Mouse (Mus musculus) gastrocnemius, adult 8-10 months (tissue): ENCODE measurements at regions not wholly inside any gene's neighbourhood (a gene's known extent, or its start where the extent isn't known, plus 50 kb on each side); places are given as distances from the start of the nearest gene placed in this dataset.
A peak's percentile ranks its signal among the peaks of the same experiment; 100 is the strongest.

ENCODE experiments used
- DNase-seq, 2 experiments: peaks; one replicate each; pipeline ENCODE4 v3.0.0; 2022; ENCODE audit warnings: low spot score in 2 of 2

DNA sequence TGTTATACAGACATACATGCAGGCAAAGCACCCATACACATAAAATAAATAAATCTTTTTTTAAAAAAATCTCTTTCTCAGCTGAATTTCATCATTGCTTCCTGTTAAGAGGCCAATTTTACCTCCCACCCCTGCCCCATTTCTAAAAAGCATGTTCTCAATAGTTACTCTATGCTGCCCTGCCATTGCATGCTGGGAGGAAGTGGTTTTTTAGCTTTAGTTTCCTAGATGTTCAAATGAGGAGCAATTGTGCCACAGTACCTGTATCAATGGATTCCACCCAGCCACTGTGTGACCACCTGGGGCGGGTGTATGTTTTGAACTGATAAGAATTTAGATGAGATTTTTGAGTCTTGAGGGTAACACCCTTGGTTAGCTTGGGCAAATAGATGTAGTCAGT, 53.3 kb upstream of the Prkcq start:
- no peak for DNase-seq

DNA sequence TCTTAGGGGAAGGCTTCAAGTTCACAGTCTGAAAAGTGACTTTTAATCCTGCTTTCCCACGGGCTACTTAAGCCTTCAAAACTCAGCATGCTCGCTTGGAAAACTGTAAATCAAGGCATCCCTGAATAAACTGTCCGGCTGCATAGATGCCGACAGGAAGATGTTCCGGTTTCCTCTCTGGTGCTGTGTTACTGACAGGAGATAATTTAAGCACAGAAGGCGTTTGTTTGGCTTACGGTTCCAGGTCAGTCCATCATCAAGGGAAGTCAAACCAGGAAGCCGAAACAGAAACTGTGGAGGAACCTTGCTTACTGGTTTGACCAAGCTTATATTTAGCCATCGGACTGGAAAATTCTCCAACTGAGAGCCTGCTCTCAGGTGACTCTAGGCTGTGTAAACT, 52.6 kb upstream of the Prkcq start:
- peak in 1 of 2 experiments; percentile 28 for DNase-seq
